Mouse (Mus musculus) midbrain, embryonic 15.5 days (tissue): ENCODE data around the gene Cdc40. TPM values are rescaled to one million over a fixed set of nuclear protein-coding genes. Genes with fewer than 3 reads are reported as not detected.

ENCODE experiments used
- ATAC-seq: fragments of 200-750 bp; cut with Nextera tagmentation; replicated peaks from 2 replicates; pipeline ENCODE4 v1.8.0; 2017; ENCODE audit warnings: moderate TSS enrichment
- H3K27ac ChIP-seq: fragments of 300-500 bp; sonication (generic); 2 replicates; pipeline ENCODE4 v1.5.1; 2015; ENCODE audit warnings: mild to moderate bottlenecking, inconsistent platforms
- H3K27me3 ChIP-seq: fragments of 300-500 bp; sonication (generic); replicated peaks from 2 replicates; pipeline ENCODE4 v1.6.1; 2015; ENCODE audit warnings: inconsistent platforms
- H3K36me3 ChIP-seq: fragments of 300-500 bp; sonication (generic); replicated peaks from 2 replicates; pipeline ENCODE4 v1.6.1; 2015; ENCODE audit warnings: inconsistent platforms
- H3K4me1 ChIP-seq: fragments of 300-500 bp; sonication (generic); 2 replicates; pipeline ENCODE4 v1.6.1; 2015; ENCODE audit warnings: inconsistent platforms
- H3K4me2 ChIP-seq: fragments of 300-500 bp; sonication (generic); 2 replicates; pipeline ENCODE4 v1.6.1; 2015; ENCODE audit warnings: inconsistent platforms, mild to moderate bottlenecking, moderate library complexity
- H3K4me3 ChIP-seq: fragments of 300-500 bp; sonication (generic); 2 replicates; pipeline ENCODE4 v1.5.1; 2015; ENCODE audit warnings: mild to moderate bottlenecking, inconsistent platforms
- H3K9ac ChIP-seq: fragments of 300-500 bp; sonication (generic); 2 replicates; pipeline ENCODE4 v1.6.1; 2015; ENCODE audit warnings: mild to moderate bottlenecking, inconsistent platforms
- H3K9me3 ChIP-seq: fragments of 300-500 bp; sonication (generic); 2 replicates; pipeline ENCODE4 v1.6.1; 2016; ENCODE audit warnings: inconsistent platforms
- WGBS: fragments of 180-500 bp; shearing (Covaris S2); methylation state at CpG from one replicate; pipeline ENCODE4 v1.1.7; 2015; ENCODE audit warnings: mixed read lengths; 5-methylcytosine and 5-hydroxymethylcytosine counted together
- polyA plus RNA-seq: library from polyadenylated mRNA; unstranded; fragments of >200 nt; fragmentation: Nextera tagmentation; extraction: Ambion mirVana; gene quantifications from 2 replicates; pipeline ENCODE4 v1.2.1, GENCODE M21; 2015

Gene Cdc40
- polyA plus RNA-seq, 1 experiment from 2014 or later, result 23.6 TPM

DNA sequence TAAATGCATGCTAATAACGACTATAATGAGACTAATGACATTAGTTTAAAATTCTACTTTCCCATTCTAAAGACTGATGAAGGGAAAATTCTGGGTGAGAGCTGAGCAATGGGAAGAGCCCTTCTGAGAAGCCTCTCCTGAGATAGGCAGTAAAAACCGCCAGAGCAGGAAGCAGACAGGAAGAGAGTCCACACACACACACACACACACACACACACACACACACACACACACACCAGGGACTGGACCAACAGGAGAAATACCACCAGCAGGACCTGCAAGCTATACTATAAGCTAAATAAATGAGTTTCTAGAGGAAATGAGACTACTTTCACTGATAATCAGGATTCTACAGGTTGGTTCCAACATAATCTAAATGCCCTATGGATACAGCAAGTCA, 27.5 kb downstream of the Cdc40 start:
- Histone ChIP-seq H3K9me3 (no peaks in the 10 kb centered on the region), H3K4me1 (no peaks in the 10 kb centered on the region), H3K9ac (no peak overlapping the region), H3K36me3 (no peaks in the 10 kb centered on the region), H3K4me2 (no peak overlapping the region), H3K27me3 (no peaks in the 10 kb centered on the region), H3K27ac (no peak overlapping the region), H3K4me3 (no peak overlapping the region)
- ATAC-seq, result no peak
- WGBS, result 86% methylated on average over 2 of the region's 2 CpGs

DNA sequence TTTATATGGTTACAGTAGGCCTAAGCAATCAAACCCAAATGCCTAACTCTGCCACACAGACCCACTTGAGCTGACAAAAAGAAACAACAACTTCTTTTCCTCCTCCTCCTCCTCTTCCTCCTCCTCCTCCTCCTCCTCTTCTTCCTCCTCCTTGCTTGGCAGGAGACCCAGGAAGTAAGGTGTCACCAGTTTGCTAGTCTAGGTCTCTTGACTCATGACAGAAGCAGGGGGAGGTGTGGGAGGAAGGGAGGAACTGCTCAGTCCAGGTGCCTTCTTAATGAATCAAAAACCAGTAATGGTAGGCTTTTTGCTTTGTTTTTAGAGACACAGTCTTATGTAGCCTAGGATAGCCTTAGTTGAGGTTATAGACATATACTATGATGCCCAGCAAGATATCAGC, 32.0 kb downstream of the Cdc40 start:
- no peak overlapping the region for H3K9ac ChIP-seq
- no peak overlapping the region for H3K27ac ChIP-seq
- H3K9me3 ChIP-seq, result no peaks in the 10 kb centered on the region
- H3K27me3 ChIP-seq, result no peaks in the 10 kb centered on the region
- H3K4me2 ChIP-seq, result no peak overlapping the region
- H3K36me3 ChIP-seq, result no peaks in the 10 kb centered on the region; the same call in 1 of the 2 replicates
- H3K4me1 ChIP-seq, result no peaks in the 10 kb centered on the region
- H3K4me3 ChIP-seq, result no peak overlapping the region
- no peak for ATAC-seq

DNA sequence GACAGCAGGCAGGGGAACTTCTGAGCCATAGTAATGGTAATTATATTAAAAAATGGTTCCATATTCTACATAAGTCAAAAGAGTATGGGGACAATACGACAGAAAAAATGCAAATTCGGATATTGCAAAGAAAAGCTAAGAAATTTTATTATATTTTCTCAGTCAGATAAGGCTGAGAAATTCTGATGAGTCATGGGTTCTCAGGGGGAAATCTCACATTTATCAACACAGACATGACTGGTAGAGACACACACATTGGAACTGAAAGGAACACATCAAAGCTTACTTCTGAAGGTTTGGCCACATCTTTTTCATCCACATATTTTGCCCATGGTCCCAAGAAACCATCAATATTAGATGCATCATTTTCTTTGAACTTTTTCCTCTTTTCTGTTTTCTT, 32.5 kb downstream of the Cdc40 start:
- no peak for ATAC-seq
- Histone ChIP-seq H3K4me1 (no peaks in the 10 kb centered on the region), H3K27me3 (no peaks in the 10 kb centered on the region), H3K36me3 (no peaks in the 10 kb centered on the region; the same call in 1 of the 2 replicates), H3K4me3 (no peak overlapping the region), H3K9ac (no peak overlapping the region), H3K27ac (no peak overlapping the region), H3K4me2 (no peak overlapping the region), H3K9me3 (no peaks in the 10 kb centered on the region)
- WGBS, result 90% methylated on average over 2 of the region's 2 CpGs

DNA sequence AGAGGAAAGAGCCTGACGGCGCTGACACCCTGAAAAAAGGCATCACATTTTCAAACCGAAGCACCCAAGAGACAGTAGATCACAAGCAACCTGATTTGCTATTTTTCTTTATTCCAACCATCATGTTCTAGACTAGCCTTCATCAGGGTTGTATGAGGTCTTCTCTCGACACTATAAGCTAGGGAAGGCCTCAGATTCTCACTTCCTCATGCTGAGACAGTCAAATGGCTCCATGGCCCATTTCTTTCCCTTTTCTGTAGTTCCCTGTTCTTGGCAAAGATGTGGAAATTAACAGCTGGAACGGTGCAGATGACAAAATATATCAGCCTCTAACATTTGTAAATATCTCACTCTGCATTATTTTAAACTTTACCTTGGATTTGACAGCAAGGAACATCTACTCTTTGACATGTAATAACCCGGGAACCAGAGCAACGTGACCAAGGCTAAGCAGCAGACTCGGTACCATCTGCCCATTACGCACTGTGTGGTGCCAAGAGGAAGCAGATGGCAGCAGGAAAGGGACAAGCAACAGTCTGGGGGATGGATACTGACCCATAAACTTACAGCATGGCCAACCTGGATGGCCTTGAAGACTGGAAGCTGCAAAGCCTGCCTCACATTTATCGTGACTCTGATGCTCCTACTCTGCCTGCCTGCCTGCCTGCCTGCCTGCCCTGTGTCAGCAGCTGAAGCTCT, 35.8 kb downstream of the Cdc40 start:
- Histone ChIP-seq H3K9me3 (no peaks in the 10 kb centered on the region), H3K4me3 (no peak overlapping the region), H3K4me1 (peaks cover 6% of the 10 kb centered on the region; the same call in 1 of the 2 replicates), H3K9ac (no peak overlapping the region), H3K4me2 (no peak overlapping the region), H3K27ac (no peak overlapping the region), H3K36me3 (peaks cover 5% of the 10 kb centered on the region), H3K27me3 (no peaks in the 10 kb centered on the region)
- WGBS, result 95% methylated on average over 10 of the region's 10 CpGs
- no peak for ATAC-seq

DNA sequence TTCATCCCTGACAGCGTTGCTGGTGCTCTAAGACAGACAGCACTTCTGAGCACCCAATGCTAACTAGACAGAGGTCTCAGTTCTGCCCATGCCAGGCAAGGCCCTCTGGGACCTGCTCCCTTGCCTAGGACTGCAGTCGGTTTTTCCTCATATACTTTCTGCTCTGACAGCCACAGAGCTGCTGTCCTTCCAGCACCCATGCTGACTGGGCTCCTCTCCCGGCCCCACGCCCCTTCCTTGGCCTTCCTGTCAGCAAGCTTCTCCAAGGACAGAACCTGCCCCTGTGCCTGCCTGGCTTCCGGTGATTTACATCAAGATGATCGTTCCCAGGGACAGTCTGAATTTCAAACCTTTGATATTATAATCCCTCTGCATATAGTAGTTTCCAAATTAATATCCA, 37.5 kb downstream of the Cdc40 start:
- H3K9me3 ChIP-seq, result no peaks in the 10 kb centered on the region
- 86% methylated on average over 6 of the region's 6 CpGs for WGBS
- H3K9ac ChIP-seq, result no peak overlapping the region
- ATAC-seq, result no peak
- no peak overlapping the region for H3K27ac ChIP-seq
- peaks cover 6% of the 10 kb centered on the region; the same call in 1 of the 2 replicates for H3K4me1 ChIP-seq
- no peaks in the 10 kb centered on the region for H3K27me3 ChIP-seq
- no peak overlapping the region for H3K4me3 ChIP-seq
- H3K36me3 ChIP-seq, result peaks cover 14% of the 10 kb centered on the region
- no peak overlapping the region for H3K4me2 ChIP-seq

DNA sequence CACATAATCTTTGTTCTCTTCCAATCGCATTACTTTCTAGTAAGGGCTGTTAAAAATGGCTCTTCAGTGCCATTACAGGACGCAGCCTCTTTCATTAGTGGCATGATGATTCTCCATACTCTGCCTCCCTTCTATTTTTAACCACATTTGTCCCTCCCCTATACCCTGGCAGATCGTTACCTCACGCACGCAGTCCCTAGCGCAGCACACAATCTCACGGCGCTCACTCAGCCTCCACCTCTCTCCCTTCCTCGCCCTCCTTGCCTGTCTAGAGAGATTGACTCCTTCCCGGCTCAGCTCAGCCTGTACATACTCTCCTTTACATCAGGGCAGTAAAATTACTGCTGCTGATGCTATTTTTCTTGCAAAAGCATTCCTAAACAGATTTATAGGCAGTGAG, 38.6 kb downstream of the Cdc40 start:
- Histone ChIP-seq H3K36me3 (peaks cover 16% of the 10 kb centered on the region), H3K4me3 (no peak overlapping the region), H3K9ac (no peak overlapping the region), H3K4me2 (no peak overlapping the region), H3K27ac (peak overlapping the region; percentile 21), H3K4me1 (peaks cover 6% of the 10 kb centered on the region; the same call in 1 of the 2 replicates), H3K27me3 (no peaks in the 10 kb centered on the region), H3K9me3 (no peaks in the 10 kb centered on the region)
- no peak for ATAC-seq
- WGBS, result 77% methylated on average over 10 of the region's 10 CpGs

DNA sequence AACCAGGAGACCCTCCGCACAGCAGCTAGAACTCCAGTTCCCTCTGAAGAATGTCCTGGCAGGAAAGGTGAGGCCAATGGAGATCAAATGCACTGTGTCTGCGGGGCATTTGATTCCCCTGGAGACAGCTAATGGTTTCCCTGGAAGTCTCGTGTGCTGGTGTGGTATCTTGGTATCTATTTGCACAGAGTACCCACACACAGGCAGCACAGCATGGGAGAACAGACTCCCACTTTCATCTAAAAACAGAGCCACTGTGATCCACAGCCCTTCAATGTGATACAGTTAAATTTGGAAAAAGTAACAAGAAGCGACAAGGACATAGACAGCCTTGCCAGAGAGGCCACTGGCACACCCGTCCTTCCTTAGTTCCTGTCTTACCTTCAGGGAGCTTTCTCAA, 39.3 kb downstream of the Cdc40 start:
- H3K36me3 ChIP-seq, result peaks cover 16% of the 10 kb centered on the region
- H3K4me3 ChIP-seq, result no peak overlapping the region
- no peak overlapping the region for H3K9ac ChIP-seq
- no peaks in the 10 kb centered on the region for H3K27me3 ChIP-seq
- H3K9me3 ChIP-seq, result no peaks in the 10 kb centered on the region
- no peak for ATAC-seq
- WGBS, result 77% methylated on average over 5 of the region's 5 CpGs
- no peak overlapping the region for H3K4me2 ChIP-seq
- H3K4me1 ChIP-seq, result peaks cover 6% of the 10 kb centered on the region; the same call in 1 of the 2 replicates
- peak overlapping the region; percentile 9; the same call in 1 of the 2 replicates for H3K27ac ChIP-seq

DNA sequence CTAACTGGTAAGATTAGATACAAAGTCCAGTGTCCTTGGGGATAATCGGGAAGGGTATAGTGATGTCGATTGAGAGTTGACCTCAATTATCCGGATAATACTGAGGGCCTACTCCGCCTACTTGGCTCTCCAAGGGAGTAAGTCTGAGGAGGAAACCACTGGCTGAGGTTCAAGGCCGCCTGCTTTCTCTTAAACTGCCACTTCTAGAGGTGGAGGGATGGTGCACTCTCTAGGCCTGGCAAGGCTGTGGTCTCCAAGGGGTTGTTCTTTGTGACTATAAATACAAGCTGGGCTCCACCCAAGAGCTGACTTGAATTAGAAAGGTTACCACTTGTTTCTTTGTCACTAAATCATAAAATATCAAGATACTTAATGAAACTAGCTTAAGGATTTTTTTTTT, 43.0 kb downstream of the Cdc40 start:
- no peaks in the 10 kb centered on the region for H3K27me3 ChIP-seq
- no peak overlapping the region for H3K9ac ChIP-seq
- peaks cover 21% of the 10 kb centered on the region; the same call in 1 of the 2 replicates for H3K36me3 ChIP-seq
- no peak for ATAC-seq
- peaks cover 6% of the 10 kb centered on the region; the same call in 1 of the 2 replicates for H3K4me1 ChIP-seq
- H3K27ac ChIP-seq, result no peak overlapping the region
- H3K9me3 ChIP-seq, result no peaks in the 10 kb centered on the region
- no peak overlapping the region for H3K4me2 ChIP-seq
- H3K4me3 ChIP-seq, result no peak overlapping the region
- WGBS, result 86% methylated on average over 5 of the region's 5 CpGs

DNA sequence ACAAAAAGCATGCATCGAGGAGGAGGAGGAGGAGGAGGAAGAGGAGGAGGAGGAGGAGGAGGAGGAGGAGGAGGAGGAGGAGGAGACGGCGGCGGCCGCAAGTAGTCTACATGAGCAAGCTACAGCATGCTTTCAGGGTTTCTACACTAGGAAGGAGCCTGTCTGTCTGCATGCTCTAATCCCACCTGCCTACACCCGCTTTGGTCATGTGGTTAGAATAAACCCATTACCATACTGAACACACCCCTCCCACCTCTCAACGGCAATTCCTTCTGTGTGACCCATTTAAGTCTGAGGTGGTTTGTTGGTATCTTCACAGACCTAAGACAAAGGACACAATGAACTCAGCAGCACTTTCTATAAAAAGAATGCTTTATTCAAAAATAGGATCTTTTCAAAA, 51.8 kb downstream of the Cdc40 start:
- H3K27ac ChIP-seq, result no peak overlapping the region
- no peak for ATAC-seq
- no peaks in the 10 kb centered on the region for H3K27me3 ChIP-seq
- H3K4me2 ChIP-seq, result no peak overlapping the region
- H3K4me3 ChIP-seq, result no peak overlapping the region
- H3K4me1 ChIP-seq, result no peaks in the 10 kb centered on the region
- no peaks in the 10 kb centered on the region for H3K9me3 ChIP-seq
- WGBS, result 87% methylated on average over 6 of the region's 7 CpGs
- peaks cover 9% of the 10 kb centered on the region; the same call in 1 of the 2 replicates for H3K36me3 ChIP-seq
- H3K9ac ChIP-seq, result no peak overlapping the region

DNA sequence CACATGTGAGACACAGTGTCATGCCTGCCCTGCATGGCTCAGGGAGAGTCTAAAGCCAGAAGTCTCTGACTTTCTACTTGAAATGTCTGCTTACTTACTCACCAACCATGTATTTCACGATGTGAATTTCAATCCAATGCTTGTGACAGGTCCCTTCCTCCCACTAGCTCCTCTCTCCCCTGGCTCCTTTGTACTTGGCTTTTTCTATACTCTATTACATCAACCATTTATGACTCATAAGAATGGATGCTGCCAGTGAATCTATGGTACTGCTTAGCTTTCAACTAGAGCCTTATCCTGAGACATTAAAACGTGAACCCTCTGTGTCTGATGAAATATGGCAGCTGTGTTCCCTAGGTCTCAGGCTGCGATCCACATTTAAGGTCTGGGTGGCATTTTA, 52.8 kb downstream of the Cdc40 start:
- Histone ChIP-seq H3K9ac (no peak overlapping the region), H3K27ac (no peak overlapping the region), H3K36me3 (peaks cover 7% of the 10 kb centered on the region; the same call in 1 of the 2 replicates), H3K4me2 (no peak overlapping the region), H3K4me3 (no peak overlapping the region), H3K4me1 (no peaks in the 10 kb centered on the region), H3K27me3 (no peaks in the 10 kb centered on the region), H3K9me3 (no peaks in the 10 kb centered on the region)
- no peak for ATAC-seq
- 89% methylated on average over 3 of the region's 3 CpGs for WGBS

DNA sequence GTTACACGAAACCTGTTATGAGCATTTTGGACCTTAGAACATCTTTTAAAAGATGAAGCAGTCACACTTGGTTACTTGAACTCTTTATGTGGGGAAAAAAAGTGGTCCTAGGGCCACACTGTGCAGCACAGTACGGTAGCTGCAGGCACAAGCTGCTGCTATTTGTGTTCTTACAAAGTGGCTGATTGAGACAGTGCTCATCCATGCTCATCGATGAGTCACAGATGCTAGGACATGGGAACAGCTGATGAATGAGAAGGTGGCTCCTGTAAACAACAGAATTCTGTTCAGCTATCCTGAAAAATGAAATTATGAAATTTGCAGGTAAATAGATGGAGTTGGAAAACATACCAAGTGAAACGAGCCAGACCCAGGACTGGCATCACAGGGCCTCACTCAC, 55.4 kb downstream of the Cdc40 start:
- H3K9me3 ChIP-seq, result no peaks in the 10 kb centered on the region
- no peak overlapping the region for H3K27ac ChIP-seq
- H3K9ac ChIP-seq, result no peak overlapping the region
- WGBS, result 89% methylated on average over 4 of the region's 4 CpGs
- no peaks in the 10 kb centered on the region for H3K27me3 ChIP-seq
- H3K4me1 ChIP-seq, result no peaks in the 10 kb centered on the region
- H3K36me3 ChIP-seq, result 0 out of 2 replicates have a peak, but pooled peaks cover 2% of the 10 kb centered on the region
- no peak overlapping the region for H3K4me3 ChIP-seq
- H3K4me2 ChIP-seq, result no peak overlapping the region
- no peak for ATAC-seq

DNA sequence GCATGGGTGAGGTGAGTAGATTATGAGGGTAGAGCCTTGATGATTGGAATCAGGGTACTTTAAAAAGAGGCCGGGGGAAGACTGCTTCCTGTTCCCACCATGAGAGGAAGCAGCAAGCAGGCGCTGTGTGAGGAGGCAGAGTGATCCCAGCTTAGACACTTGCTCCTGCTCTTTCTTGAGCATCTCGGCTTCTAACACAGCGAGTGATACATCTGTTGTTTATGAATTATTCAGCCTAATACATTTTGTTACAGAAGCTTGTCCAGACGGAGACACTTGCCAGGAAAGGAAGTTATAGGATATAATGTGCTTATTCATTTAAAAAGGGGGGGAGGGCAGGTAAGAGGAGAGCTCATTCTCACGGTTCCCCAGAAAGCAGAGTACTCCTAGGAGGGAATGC, 57.2 kb downstream of the Cdc40 start:
- H3K4me2 ChIP-seq, result no peak overlapping the region
- 69% methylated on average over 6 of the region's 6 CpGs for WGBS
- no peak for ATAC-seq

DNA sequence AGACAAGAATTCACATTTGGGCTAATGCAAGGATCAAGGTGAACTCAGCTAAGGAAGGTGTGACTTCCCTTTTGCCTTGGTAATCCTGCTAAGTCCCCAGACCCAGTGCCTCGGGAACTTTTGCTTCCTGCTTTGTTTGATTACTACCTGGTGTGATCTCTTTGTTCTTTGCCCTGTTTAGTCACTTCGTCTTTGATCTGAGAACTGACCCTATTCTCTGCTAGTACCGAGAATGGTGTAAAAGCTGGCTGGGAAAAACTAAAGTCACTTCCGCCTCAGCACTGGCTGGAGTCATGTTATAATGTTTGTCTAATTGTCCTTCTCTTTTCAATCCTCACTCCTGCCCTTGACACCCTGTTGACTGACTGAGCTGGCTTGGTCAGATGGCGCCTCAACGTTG, 66.6 kb downstream of the Cdc40 start:
- no peak for ATAC-seq
- 60% methylated on average over 6 of the region's 6 CpGs for WGBS
- no peak overlapping the region for H3K27ac ChIP-seq
- H3K4me2 ChIP-seq, result no peak overlapping the region
- H3K9me3 ChIP-seq, result no peaks in the 10 kb centered on the region
- no peak overlapping the region for H3K9ac ChIP-seq
- no peaks in the 10 kb centered on the region for H3K36me3 ChIP-seq
- H3K27me3 ChIP-seq, result no peaks in the 10 kb centered on the region
- H3K4me3 ChIP-seq, result no peak overlapping the region
- no peaks in the 10 kb centered on the region for H3K4me1 ChIP-seq

More for the DNA sequence above, 57.2 kb downstream of the Cdc40 start:
- Histone ChIP-seq H3K27me3 (no peaks in the 10 kb centered on the region), H3K27ac (no peak overlapping the region), H3K4me3 (no peak overlapping the region), H3K36me3 (0 out of 2 replicates have a peak, but pooled peaks cover 2% of the 10 kb centered on the region), H3K9ac (no peak overlapping the region), H3K4me1 (no peaks in the 10 kb centered on the region), H3K9me3 (no peaks in the 10 kb centered on the region)
